Mouse (Mus musculus) kidney, postnatal 0 days (tissue): Measurements from ENCODE around the gene Thsd1. TPM values are rescaled to one million over a fixed set of nuclear protein-coding genes. Genes with fewer than 3 reads are reported as not detected.
A peak's percentile ranks its signal among the peaks of the same experiment; 100 is the strongest.
"Not testable (repeated sequence)": the region's sequence is repeated elsewhere in the genome, so short reads cannot be mapped to it uniquely, and the experiment has no call there.

ENCODE experiments used
- ATAC-seq: fragments of 200-750 bp; cut with Nextera tagmentation; replicated peaks from 2 replicates; pipeline ENCODE4 v1.8.0; 2017; ENCODE audit warnings: low read depth, moderate number of reproducible peaks, moderate TSS enrichment, moderate library complexity; ENCODE audit not compliant: low FRiP score
- DNase-seq: peaks from one replicate; pipeline ENCODE4 v3.0.0-alpha.2; 2016; ENCODE audit warnings: low spot score
- H3K27ac ChIP-seq: fragments of 300-500 bp; sonication (generic); 2 replicates; pipeline ENCODE4 v1.5.1; 2014; ENCODE audit warnings: mild to moderate bottlenecking
- H3K27me3 ChIP-seq: fragments of 300-500 bp; sonication (generic); 2 replicates; pipeline ENCODE4 v1.6.1; 2014; ENCODE audit warnings: low read length, mixed read lengths; ENCODE audit not compliant: insufficient read depth
- H3K36me3 ChIP-seq: fragments of 300-500 bp; sonication (generic); 2 replicates; pipeline ENCODE4 v1.6.1; 2014; ENCODE audit warnings: low read length, mixed read lengths; ENCODE audit not compliant: insufficient read depth
- H3K4me1 ChIP-seq: fragments of 300-500 bp; sonication (generic); replicated peaks from 2 replicates; pipeline ENCODE4 v1.6.1; 2014; ENCODE audit warnings: antibody characterized with exemption, low read length, mixed read lengths; ENCODE audit not compliant: insufficient read depth
- H3K4me2 ChIP-seq: fragments of 300-500 bp; sonication (generic); 2 replicates; pipeline ENCODE4 v1.6.1; 2014; ENCODE audit warnings: mild to moderate bottlenecking, low read length, moderate library complexity, mixed read lengths
- H3K4me3 ChIP-seq: fragments of 300-500 bp; sonication (generic); replicated peaks from 2 replicates; pipeline ENCODE4 v1.5.1; 2014; ENCODE audit warnings: low read depth, low read length
- H3K9ac ChIP-seq: fragments of 300-500 bp; sonication (generic); 2 replicates; pipeline ENCODE4 v1.6.1; 2014; ENCODE audit warnings: low read depth, low read length
- H3K9me3 ChIP-seq: fragments of 300-500 bp; sonication (generic); replicated peaks from 2 replicates; pipeline ENCODE4 v1.6.1; 2016; ENCODE audit warnings: low read length, inconsistent platforms, mixed read lengths
- CTCF ChIP-seq: IDR thresholded peaks from 2 replicates; pipeline ENCODE4 v1.5.1; 2016; ENCODE audit warnings: antibody characterized with exemption, low read depth, mild to moderate bottlenecking, moderate library complexity
- WGBS: fragments of 180-500 bp; shearing (Covaris S2); extraction: QIAGEN DNeasy Blood & Tissue Kit; methylation state at CpG from one replicate; pipeline ENCODE4 v1.1.7; 2014; 5-methylcytosine and 5-hydroxymethylcytosine counted together
- polyA plus RNA-seq: library from polyadenylated mRNA; unstranded; fragments of >200 nt; fragmentation: Nextera tagmentation; extraction: Ambion mirVana; gene quantifications from 2 replicates; pipeline ENCODE4 v1.2.1, GENCODE M21; 2015

Gene Thsd1
- polyA plus RNA-seq, 1 experiment from 2014 or later = 10.1 TPM

DNA sequence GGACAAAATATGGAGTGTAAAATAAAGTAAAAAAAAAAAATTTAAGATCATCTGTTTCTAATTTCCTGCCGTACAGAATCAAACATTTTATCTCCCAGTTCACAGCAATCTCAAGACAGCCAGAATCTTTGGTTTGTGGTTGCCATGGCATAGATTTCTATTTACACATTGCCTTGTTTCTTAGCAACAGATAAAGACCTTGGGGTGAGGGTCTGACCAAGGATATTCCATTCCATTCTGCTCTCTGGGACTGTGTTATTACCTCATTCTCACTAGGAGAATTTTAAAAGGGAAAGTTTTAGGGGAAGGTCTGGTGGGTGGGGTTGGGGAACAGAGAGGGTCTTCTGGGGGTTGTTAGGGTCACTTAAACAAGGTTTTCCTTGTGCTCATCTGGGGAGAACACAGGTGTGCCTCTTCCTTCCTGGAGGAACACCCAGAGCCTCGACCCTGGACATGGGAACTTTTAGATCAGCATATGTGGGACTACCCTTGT, 55.9 kb downstream of the Thsd1 start, which contains the start of gene Tpte:
Tpte (plus strand) TSS at position 443 of the 493 bp plus-strand sequence.
- Histone ChIP-seq H3K27me3 (no peaks in the 10 kb centered on the region), H3K36me3 (no peaks in the 10 kb centered on the region), H3K9ac (no peak within 1 kb of the TSS), H3K4me1 (no peaks in the 10 kb centered on the region), H3K27ac (no peak within 1 kb of the TSS), H3K4me3 (no peak within 1 kb of the TSS), H3K4me2 (no peak within 1 kb of the TSS), H3K9me3 (no peaks in the 10 kb centered on the region)
- no peak for TF ChIP-seq CTCF
- DNase-seq (no peak), ATAC-seq (no peak)
- 64% methylated on average over 2 of the region's 2 CpGs for WGBS

DNA sequence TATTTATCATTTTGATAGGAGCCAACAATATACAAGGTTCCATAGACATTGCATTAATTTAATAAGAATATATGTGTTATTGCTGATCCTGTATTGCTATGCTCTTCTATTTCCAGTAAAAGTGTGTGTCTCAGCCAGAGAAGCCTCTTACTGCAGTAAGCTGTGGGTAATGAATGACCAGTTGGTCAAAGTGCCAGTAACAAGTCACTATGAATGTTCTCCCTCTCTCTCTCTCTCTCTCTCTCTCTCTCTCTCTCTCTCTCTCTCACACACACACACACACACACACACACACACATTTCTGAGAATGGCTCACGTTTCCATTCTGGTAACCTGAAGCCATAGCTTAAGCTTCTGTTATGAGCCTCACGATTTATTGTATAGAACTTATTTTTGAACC, 75.2 kb downstream of the Thsd1 start:
- Histone ChIP-seq H3K4me3 (no peak overlapping the region), H3K27me3 (no peaks in the 10 kb centered on the region), H3K4me2 (no peak overlapping the region), H3K9ac (no peak overlapping the region), H3K36me3 (no peaks in the 10 kb centered on the region), H3K27ac (no peak overlapping the region), H3K9me3 (no peaks in the 10 kb centered on the region), H3K4me1 (no peaks in the 10 kb centered on the region)
- DNase-seq = no peak
- TF ChIP-seq CTCF = no peak
- WGBS = 31% methylated on average over 2 of the region's 2 CpGs
- ATAC-seq = no peak; the same call in 1 of the 2 replicates

- Histone ChIP-seq H3K27ac (peak overlapping the region; percentile 47; the same call in 1 of the 2 replicates), H3K9ac (no peak overlapping the region), H3K4me2 (peak overlapping the region; percentile 46), H3K4me1 (no peaks in the 10 kb centered on the region), H3K9me3 (no peaks in the 10 kb centered on the region), H3K27me3 (no peaks in the 10 kb centered on the region), H3K36me3 (no peaks in the 10 kb centered on the region), H3K4me3 (no peak overlapping the region)
- ATAC-seq = peak; percentile 82
- TF ChIP-seq CTCF = no peak
- WGBS = 16% methylated on average over 7 of the region's 7 CpGs
- DNase-seq = peak; percentile 43
Measured at GRCm38 (mm10) chr8:22302896-22303306, 75.8 kb downstream of the Thsd1 start.

GRCm38 (mm10) chr8:22304045-22304444, 76.9 kb downstream of the Thsd1 start:
- not testable (repeated sequence) for H3K9me3 ChIP-seq, H3K36me3 ChIP-seq, H3K27ac ChIP-seq, H3K9ac ChIP-seq, H3K27me3 ChIP-seq, H3K4me1 ChIP-seq, H3K4me2 ChIP-seq, DNase-seq, ATAC-seq, H3K4me3 ChIP-seq
- 87% methylated on average over 8 of the region's 9 CpGs for WGBS

- DNase-seq = peak; percentile 4
- Histone ChIP-seq H3K9me3 (no peaks in the 10 kb centered on the region), H3K27ac (no peak overlapping the region), H3K4me3 (no peak overlapping the region), H3K27me3 (no peaks in the 10 kb centered on the region), H3K9ac (no peak overlapping the region), H3K36me3 (no peaks in the 10 kb centered on the region), H3K4me2 (no peak overlapping the region), H3K4me1 (no peaks in the 10 kb centered on the region)
- ATAC-seq = peak; percentile 63
- 48% methylated on average over 10 of the region's 10 CpGs for WGBS
- TF ChIP-seq CTCF = no peak
Measured at GRCm38 (mm10) chr8:22306999-22307398, 79.9 kb downstream of the Thsd1 start.

Other genes with a start within 250 kb of the Thsd1 start
- gene Atp7b, start 167.0 kb upstream of the Thsd1 start, polyA plus RNA-seq = 0.33 and 0.52 TPM in 2 replicates
- 23.5 and 24.4 TPM in 2 replicates for gene Alg11, start 166.6 kb upstream of the Thsd1 start, polyA plus RNA-seq
- 0.47 and 0.62 TPM in 2 replicates for gene Nek5, start 102.3 kb upstream of the Thsd1 start, polyA plus RNA-seq
- 4.8 and 5.4 TPM in 2 replicates for gene Nek3, start 60.9 kb upstream of the Thsd1 start, polyA plus RNA-seq
- 22.4 and 23.3 TPM in 2 replicates for gene Ckap2, start 41.5 kb upstream of the Thsd1 start, polyA plus RNA-seq
- 30.3 and 32.2 TPM in 2 replicates for gene Vps36, start 34.5 kb upstream of the Thsd1 start, polyA plus RNA-seq
- not detected in 2 replicates for gene Tpte, start 56.1 kb downstream of the Thsd1 start, polyA plus RNA-seq
- 23.8 and 27.3 TPM in 2 replicates for gene Slc25a15, start 171.3 kb downstream of the Thsd1 start, polyA plus RNA-seq
- 48.4 and 49.4 TPM in 2 replicates for gene Mrps31, start 184.0 kb downstream of the Thsd1 start, polyA plus RNA-seq